Mouse (Mus musculus) MEL (cell line): Measurements from ENCODE around the gene Slc5a10. TPM values are rescaled to one million over a fixed set of nuclear protein-coding genes. Genes with fewer than 3 reads are reported as not detected.
A peak's percentile ranks its signal among the peaks of the same experiment; 100 is the strongest.

Experiments used
- DNase-seq: peaks from one replicate; pipeline ENCODE4 v3.0.0; 2011; ENCODE audit warnings: low read depth, low spot score
- H3K27ac ChIP-seq: 2 replicates; pipeline ENCODE4 v1.5.1; 2012; ENCODE audit warnings: low read depth, mild to moderate bottlenecking, control low read depth, low read length, moderate library complexity; ENCODE audit not compliant: control insufficient read depth
- H3K27me3 ChIP-seq, 2 experiments: fragments of 150-350 bp in 1 of 2; sonication (generic) in 1 of 2; 2 replicates each; pipeline ENCODE4 v1.6.1; 2012; ENCODE audit warnings: low read length in 2 of 2, mild to moderate bottlenecking in 2 of 2, improper control_type of control experiment in 1 of 2, moderate library complexity in 1 of 2; ENCODE audit not compliant: insufficient read depth in 2 of 2, control insufficient read depth in 1 of 2
- H3K36me3 ChIP-seq, 2 experiments: 2 replicates each; pipeline ENCODE4 v1.6.1; 2012 to 2014; ENCODE audit warnings: low read length in 2 of 2, improper control_type of control experiment in 1 of 2, inconsistent platforms in 1 of 2, mild to moderate bottlenecking in 1 of 2; ENCODE audit not compliant: insufficient read depth in 2 of 2, control insufficient read depth in 1 of 2
- H3K4me1 ChIP-seq, 2 experiments: fragments of 150-350 bp in 1 of 2; sonication (generic) in 1 of 2; 2 replicates each; pipeline ENCODE4 v1.6.1; 2012; ENCODE audit warnings: low read length in 2 of 2, improper control_type of control experiment in 1 of 2, mild to moderate bottlenecking in 1 of 2; ENCODE audit not compliant: insufficient read depth in 2 of 2, control insufficient read depth in 1 of 2
- H3K4me3 ChIP-seq, 2 experiments: fragments of 150-350 bp in 1 of 2; sonication (generic) in 1 of 2; 2 replicates each; pipeline ENCODE4 v1.5.1; 2012; ENCODE audit warnings: low read depth in 2 of 2, low read length in 2 of 2, mild to moderate bottlenecking in 2 of 2, moderate library complexity in 2 of 2, control low read depth in 1 of 2, improper control_type of control experiment in 1 of 2; ENCODE audit not compliant: control insufficient read depth in 1 of 2, insufficient read depth in 1 of 2
- H3K79me2 ChIP-seq: 2 replicates; pipeline ENCODE4 v1.6.1; 2012; ENCODE audit warnings: mild to moderate bottlenecking, low read length, moderate library complexity; ENCODE audit not compliant: control insufficient read depth, poor library complexity, insufficient read depth
- H3K9ac ChIP-seq: 2 replicates; pipeline ENCODE4 v1.6.1; 2012; ENCODE audit warnings: low read depth, mild to moderate bottlenecking, control low read depth, low read length, moderate library complexity; ENCODE audit not compliant: control insufficient read depth, poor library complexity, severe bottlenecking
- H3K9me3 ChIP-seq: fragments of 150-350 bp; sonication (generic); replicated peaks from 2 replicates; pipeline ENCODE4 v1.6.1; 2012; ENCODE audit warnings: mild to moderate bottlenecking, low read length, improper control_type of control experiment, moderate library complexity; ENCODE audit not compliant: insufficient read depth
- CHD1 ChIP-seq: IDR thresholded peaks from 2 replicates; pipeline ENCODE4 v1.6.1; 2012; ENCODE audit warnings: low read depth, mild to moderate bottlenecking, inconsistent platforms, low read length, improper control_type of control experiment
- CHD2 ChIP-seq: IDR thresholded peaks from 2 replicates; pipeline ENCODE4 v1.6.1; 2011; ENCODE audit warnings: low read length, improper control_type of control experiment
- CTCF ChIP-seq, 3 experiments: IDR thresholded peaks in 2 of 3; conservative IDR thresholded peaks in 1 of 3; 2 replicates each; pipeline ENCODE4 v1.5.1; 2011 to 2012; ENCODE audit warnings: low read length in 3 of 3, low read depth in 2 of 3, mild to moderate bottlenecking in 2 of 3, improper control_type of control experiment in 1 of 3, inconsistent platforms in 1 of 3, mixed read lengths in 1 of 3, moderate library complexity in 1 of 3; ENCODE audit not compliant: control insufficient read depth in 1 of 3, insufficient read depth in 1 of 3, poor library complexity in 1 of 3, severe bottlenecking in 1 of 3
- ELF1 ChIP-seq: IDR thresholded peaks from 2 replicates; pipeline ENCODE4 v1.6.1; 2014; ENCODE audit warnings: low read depth, mild to moderate bottlenecking, inconsistent platforms, low read length, improper control_type of control experiment, moderate library complexity
- GABPA ChIP-seq: IDR thresholded peaks from 2 replicates; pipeline ENCODE4 v1.6.1; 2012; ENCODE audit warnings: low read depth, mild to moderate bottlenecking, inconsistent platforms, low read length, improper control_type of control experiment, moderate library complexity
- GATA1 ChIP-seq: IDR thresholded peaks from 2 replicates; pipeline ENCODE4 v1.6.1; 2011; ENCODE audit warnings: low read depth, low read length, improper control_type of control experiment
- HCFC1 ChIP-seq: IDR thresholded peaks from 2 replicates; pipeline ENCODE4 v1.6.1; 2012; ENCODE audit warnings: low read depth, mild to moderate bottlenecking, inconsistent platforms, low read length, improper control_type of control experiment, moderate library complexity
- MAFK ChIP-seq: IDR thresholded peaks from 2 replicates; pipeline ENCODE4 v1.6.1; 2011; ENCODE audit warnings: low read depth, mild to moderate bottlenecking, low read length, improper control_type of control experiment, borderline replicate concordance
- MAX ChIP-seq: IDR thresholded peaks from 2 replicates; pipeline ENCODE4 v1.6.1; 2011; ENCODE audit warnings: low read length, improper control_type of control experiment
- MAZ ChIP-seq: IDR thresholded peaks from 2 replicates; pipeline ENCODE4 v1.6.1; 2012; ENCODE audit warnings: low read depth, mild to moderate bottlenecking, inconsistent platforms, low read length, improper control_type of control experiment
- MEF2A ChIP-seq: IDR thresholded peaks from 2 replicates; pipeline ENCODE4 v1.6.1; 2014; ENCODE audit warnings: low read depth, mild to moderate bottlenecking, inconsistent platforms, low read length, improper control_type of control experiment; ENCODE audit not compliant: poor library complexity, insufficient replicate concordance, severe bottlenecking; ENCODE audit errors: extremely low read depth
- MXI1 ChIP-seq: IDR thresholded peaks from 2 replicates; pipeline ENCODE4 v1.6.1; 2011; ENCODE audit warnings: mild to moderate bottlenecking, low read depth, low read length, improper control_type of control experiment
- MYC ChIP-seq: IDR thresholded peaks from 2 replicates; pipeline ENCODE4 v1.6.1; 2011; ENCODE audit warnings: low read depth, mild to moderate bottlenecking, low read length, improper control_type of control experiment, moderate library complexity
- POLR2A ChIP-seq, 2 experiments: IDR thresholded peaks; 2 replicates each; pipeline ENCODE4 v1.6.1; 2011 to 2012; ENCODE audit warnings: low read length in 2 of 2, mild to moderate bottlenecking in 2 of 2, control low read depth in 1 of 2, improper control_type of control experiment in 1 of 2, low read depth in 1 of 2, moderate library complexity in 1 of 2; ENCODE audit not compliant: control insufficient read depth in 1 of 2, insufficient read depth in 1 of 2, poor library complexity in 1 of 2
- SIN3A ChIP-seq: IDR thresholded peaks from 2 replicates; pipeline ENCODE4 v1.6.1; 2012; ENCODE audit warnings: low read length, improper control_type of control experiment, inconsistent platforms
- SMC3 ChIP-seq: IDR thresholded peaks from 2 replicates; pipeline ENCODE4 v1.6.1; 2011; ENCODE audit warnings: low read depth, low read length, improper control_type of control experiment
- TAL1 ChIP-seq: IDR thresholded peaks from 2 replicates; pipeline ENCODE4 v1.6.1; 2012; ENCODE audit warnings: mild to moderate bottlenecking, inconsistent platforms, low read length, moderate library complexity, mixed read lengths
- TCF12 ChIP-seq: IDR thresholded peaks from 2 replicates; pipeline ENCODE4 v1.6.1; 2014; ENCODE audit warnings: low read depth, mild to moderate bottlenecking, inconsistent platforms, low read length, improper control_type of control experiment, moderate library complexity
- USF1 ChIP-seq: IDR thresholded peaks from 2 replicates; pipeline ENCODE4 v1.6.1; 2014; ENCODE audit warnings: low read depth, mild to moderate bottlenecking, inconsistent platforms, low read length, improper control_type of control experiment, moderate library complexity
- USF2 ChIP-seq, 2 experiments: IDR thresholded peaks; 2 replicates each; pipeline ENCODE4 v1.6.1; 2011 to 2012; ENCODE audit warnings: improper control_type of control experiment in 2 of 2, low read length in 2 of 2, borderline replicate concordance in 1 of 2, inconsistent platforms in 1 of 2, low read depth in 1 of 2, mild to moderate bottlenecking in 1 of 2; ENCODE audit not compliant: insufficient read depth in 1 of 2
- ZMIZ1 ChIP-seq: IDR thresholded peaks from 2 replicates; pipeline ENCODE4 v1.6.1; 2012; ENCODE audit warnings: low read depth, mild to moderate bottlenecking, inconsistent platforms, low read length, improper control_type of control experiment, moderate library complexity
- ZNF384 ChIP-seq: IDR thresholded peaks from 2 replicates; pipeline ENCODE4 v1.6.1; 2012; ENCODE audit warnings: low read depth, mild to moderate bottlenecking, inconsistent platforms, low read length, improper control_type of control experiment
- polyA plus RNA-seq, 2 experiments: library from polyadenylated mRNA; stranded (reverse) in 1 of 2; unstranded in 1 of 2; fragments of >175 nt in 1 of 2; fragments of >200 nt in 1 of 2; gene quantifications; 2 replicates each; pipeline versions ENCODE4 v1.2.1 to v1.2.4; 2012; ENCODE audit warnings: low replicate concordance in 2 of 2, low read depth in 1 of 2; ENCODE audit not compliant: insufficient read length in 2 of 2, insufficient read depth in 1 of 2, missing spikeins in 1 of 2
- total RNA-seq: library from RNA; depleted of rRNA; stranded (reverse); fragments of 300-350 nt; gene quantifications from 2 replicates; pipeline ENCODE4 v1.2.3, GENCODE M21; 2012

Slc5a10 gene
- total and polyA plus RNA-seq, 3 experiments, result 0.08 TPM; not detected in 2

DNA sequence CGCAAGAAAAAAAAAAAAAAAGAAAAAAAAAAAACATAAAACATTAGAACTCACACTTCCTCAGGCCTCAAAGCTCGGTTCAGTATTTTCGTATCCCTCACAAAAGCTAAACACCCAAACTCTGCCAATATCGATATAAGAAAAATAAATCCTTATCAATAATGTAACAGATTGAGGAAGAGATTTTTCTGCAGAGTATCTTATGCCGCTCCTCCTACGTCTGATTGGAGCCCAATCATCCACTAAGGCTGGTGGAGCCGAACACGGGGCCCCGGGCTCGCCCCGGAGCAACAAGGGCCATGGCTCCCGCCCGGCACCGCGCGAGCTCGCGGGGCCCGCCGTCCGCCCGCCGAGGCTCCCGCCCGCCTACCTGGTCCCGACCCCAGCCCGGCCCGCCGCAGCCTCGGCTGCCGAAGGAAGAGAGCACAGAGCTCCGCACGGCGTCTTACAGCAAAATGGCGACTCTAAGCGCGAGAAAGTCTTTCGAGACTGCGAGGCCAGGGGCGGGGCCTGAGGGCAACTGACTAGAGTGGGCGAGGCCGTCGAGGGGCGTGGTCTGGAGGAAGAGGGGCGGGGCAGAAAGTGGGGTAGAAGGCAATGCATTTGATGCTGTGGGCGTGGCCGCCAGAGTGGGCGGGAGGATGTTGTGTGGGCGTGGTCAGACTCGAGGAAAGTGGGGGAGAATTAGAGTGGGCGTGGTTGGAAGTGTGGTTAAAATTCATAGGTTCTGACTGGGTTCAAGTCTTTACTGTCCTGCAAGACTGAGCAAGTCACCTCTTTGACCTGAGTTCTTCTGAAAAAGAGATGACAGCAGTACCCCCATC lies 41.2 kb upstream of the Slc5a10 start, which contains the start of gene Prpsap2 (continued):
- TF ChIP-seq MXI1 (0 out of 2 replicates have a peak, but pooled peaks have one; percentile 46), POLR2A (IDR thresholded peaks at IDR 0.05; ENCODE audit: control insufficient read depth in 1 of 2, insufficient read depth in 1 of 2, low read depth in 1 of 2, low read length in 2 of 2, poor library complexity in 1 of 2) (peak; percentile 82 to 92), MYC (peak; percentile 62; the same call in 1 of the 2 replicates), MAX (peak; percentile 58; the same call in 1 of the 2 replicates), HCFC1 (peak; percentile 43; the same call in 1 of the 2 replicates), CHD2 (no peak), ELF1 (0 out of 2 replicates have a peak, but pooled peaks have one; percentile 25), SIN3A (peak; percentile 61), MEF2A (no peak), MAFK (no peak), CHD1 (peak; percentile 94; the same call in 1 of the 2 replicates), ZNF384 (peak; percentile 89)

- H3K4me1 ChIP-seq, result peaks cover 11 to 26% of the 10 kb centered on the region in 2 experiments
- H3K9me3 ChIP-seq, result no peaks in the 10 kb centered on the region
- H3K36me3 ChIP-seq, result peaks cover 0 to 35% of the 10 kb centered on the region in 2 experiments; a peak in 2 of 4 replicates
- no peak for TF ChIP-seq TAL1
- peak; percentile 12 to 45 (median 35); a peak in 4 of 6 replicates for TF ChIP-seq CTCF (IDR thresholded peaks at IDR 0.05 in 2 of 3, conservative IDR thresholded peaks at IDR 0.05 in 1 of 3; ENCODE audit: control insufficient read depth in 1 of 3, insufficient read depth in 1 of 3, low read depth in 2 of 3, low read length in 3 of 3, poor library complexity in 1 of 3, severe bottlenecking in 1 of 3)
- no peak for TF ChIP-seq ZMIZ1
- no peak for TF ChIP-seq MXI1
- no peak for TF ChIP-seq TCF12
- TF ChIP-seq MAZ, result no peak
- peak; percentile 25 for TF ChIP-seq SMC3
- TF ChIP-seq USF1, result peak; percentile 87
- TF ChIP-seq GABPA, result no peak
- TF ChIP-seq MAX, result peak; percentile 41; the same call in 1 of the 2 replicates
- no peak for TF ChIP-seq GATA1
- peak in 1 of 2 experiments; percentile 30; a peak in 1 of 4 replicates for TF ChIP-seq USF2 (IDR thresholded peaks at IDR 0.05; ENCODE audit: borderline replicate concordance in 1 of 2, insufficient read depth in 1 of 2, low read depth in 1 of 2, low read length in 2 of 2)
- H3K27ac ChIP-seq, result no peak overlapping the region
- H3K9ac ChIP-seq, result no peak overlapping the region
- H3K27me3 ChIP-seq, result no peaks in the 10 kb centered on the region
- DNase-seq, result peak; percentile 77
- no peaks in the 10 kb centered on the region; the same call in 1 of the 2 replicates for H3K79me2 ChIP-seq
- H3K4me3 ChIP-seq, result peak overlapping the region in 1 of 2 experiments; percentile 91; a peak in 1 of 4 replicates
Measured at GRCm38 (mm10) chr11:61760518-61760917, 39.9 kb upstream of the Slc5a10 start.
